Mouse (Mus musculus) central nervous system, embryonic 18 days (tissue): ENCODE measurements around the gene Clptm1l. TPM values are rescaled to one million over a fixed set of nuclear protein-coding genes. Genes with fewer than 3 reads are reported as not detected.

Experiments
- polyA plus RNA-seq: library from polyadenylated mRNA; depleted of rRNA; stranded (reverse); fragments of >200 nt; gene quantifications from 2 replicates; pipeline ENCODE4 v1.2.3, GENCODE M21; 2012; rRNA removed

Gene Clptm1l
- 137 and 138 TPM in 2 replicates for polyA plus RNA-seq

DNA sequence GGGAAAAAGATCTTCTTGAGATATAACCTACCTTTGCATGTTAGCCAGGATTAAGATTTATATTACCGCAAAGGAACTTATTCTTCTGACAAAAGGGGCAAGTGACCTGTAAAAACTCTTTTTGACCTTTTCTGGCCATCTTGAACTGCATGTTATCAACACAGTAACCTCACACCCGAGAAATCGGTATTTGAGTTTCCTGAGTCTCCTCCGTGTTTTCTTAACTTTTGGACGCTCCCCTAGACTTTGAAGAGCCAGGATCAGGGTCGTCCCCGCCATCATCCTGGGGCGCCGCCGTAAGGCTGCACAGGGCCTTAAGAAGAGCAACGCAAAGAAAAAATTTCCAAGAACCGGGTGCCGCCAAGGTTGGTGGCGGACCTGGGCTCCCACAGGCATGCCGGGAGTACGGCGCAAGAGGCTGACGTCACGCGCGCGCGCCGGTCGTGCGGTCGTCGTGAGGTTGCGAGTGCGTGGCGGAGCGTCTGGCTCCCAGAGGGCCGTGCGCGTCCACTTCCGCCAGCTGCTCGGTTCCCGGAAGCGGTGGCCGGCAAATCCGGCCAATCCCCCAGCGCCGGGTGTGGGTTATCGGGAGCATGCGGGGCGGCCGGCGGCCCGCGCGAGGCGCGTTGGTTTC lies at the start of gene Clptm1l:
Gene Clptm1l, plus strand, starts transcription at position 485 of the 634 bp plus-strand sequence.

GRCm38 (mm10) chr13:73626745-73627549 lies 23.1 kb downstream of the Clptm1l start, which contains the start of gene Tert:
Gene Tert, plus strand, starts transcription at chr13:73626911.

Other genes with a start within 250 kb of the Clptm1l start
- 105 and 109 TPM in 2 replicates for gene Lpcat1, start 136.8 kb upstream of the Clptm1l start, polyA plus RNA-seq
- gene Slc6a3, start 67.3 kb upstream of the Clptm1l start, polyA plus RNA-seq, result 3.5 and 3.7 TPM in 2 replicates
- gene Tert, start 22.9 kb downstream of the Clptm1l start, polyA plus RNA-seq, result 14.6 and 14.8 TPM in 2 replicates
- gene Slc6a18, start 74.0 kb downstream of the Clptm1l start, polyA plus RNA-seq, result not detected in 2 replicates
- 0.22 and 0.48 TPM in 2 replicates for gene Slc6a19, start 100.9 kb downstream of the Clptm1l start, polyA plus RNA-seq
- 11.9 and 13.4 TPM in 2 replicates for gene Slc12a7, start 129.1 kb downstream of the Clptm1l start, polyA plus RNA-seq
- 23.4 and 25.7 TPM in 2 replicates for gene Nkd2, start 243.6 kb downstream of the Clptm1l start, polyA plus RNA-seq